Mouse (Mus musculus) embryo, embryonic 10.5 days (tissue): ENCODE measurements at regions not wholly inside any gene's neighbourhood (a gene's known extent, or its start where the extent isn't known, plus 50 kb on each side); places are given as distances from the start of the nearest gene placed in this dataset.

ENCODE experiments used
- DNase-seq: peaks from one replicate; pipeline ENCODE4 v3.0.0-alpha.2; 2015; ENCODE audit warnings: low spot score

DNA sequence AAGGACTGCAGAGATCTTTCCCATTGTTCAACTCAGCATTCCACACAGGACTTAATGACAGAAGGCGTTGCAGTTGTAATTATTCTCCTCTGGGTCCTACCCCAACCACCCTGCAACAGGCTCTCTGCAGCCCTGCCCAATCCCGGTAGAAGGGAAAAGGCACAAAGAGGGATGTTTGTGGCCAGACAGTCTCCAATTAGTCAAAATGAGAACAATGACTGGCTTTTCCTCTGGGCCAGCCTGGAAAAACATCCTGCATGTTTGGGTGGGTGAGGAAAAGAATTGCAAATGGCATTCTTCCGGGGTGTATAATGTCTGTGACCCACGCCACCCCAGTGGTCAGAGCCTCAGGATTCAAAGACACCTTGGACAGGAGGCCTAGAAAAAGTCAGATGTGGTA is 168.8 kb upstream of the Spag17 start:
- no peak for DNase-seq

DNA sequence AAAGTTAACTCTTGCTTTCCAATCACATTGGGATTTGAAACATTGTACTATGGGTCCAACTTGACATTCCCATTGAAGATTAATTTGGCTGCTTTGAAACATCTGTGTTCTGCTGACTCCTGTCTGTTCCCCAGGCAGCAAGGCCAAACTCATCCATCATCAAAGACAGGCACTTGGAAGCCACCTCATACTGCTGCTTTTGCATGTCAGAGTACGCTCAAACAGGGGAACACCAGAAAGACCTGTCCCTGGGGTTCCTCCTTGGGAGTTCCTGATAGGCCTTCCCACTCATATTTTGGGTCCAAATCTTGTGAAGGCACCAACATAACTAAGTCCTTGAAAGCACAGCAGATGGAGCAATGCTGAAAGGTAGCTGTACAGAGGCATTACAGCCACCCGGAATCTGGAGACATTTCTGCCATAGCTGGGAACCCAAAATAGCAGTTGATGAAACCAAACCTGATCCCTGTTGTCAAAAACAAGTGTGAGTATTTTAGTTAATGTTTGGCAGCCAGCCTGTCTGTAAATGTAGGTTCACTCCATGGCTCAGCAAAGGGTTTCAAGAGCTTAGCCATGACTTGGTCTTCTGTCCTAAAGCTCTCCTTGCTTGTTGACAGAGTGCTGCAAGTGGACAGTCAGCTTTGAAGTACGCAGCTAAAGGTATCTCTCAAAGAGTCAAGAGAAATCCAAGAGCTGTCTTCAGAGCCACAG is 147.0 kb upstream of the Spag17 start:
- DNase-seq, result no peak

DNA sequence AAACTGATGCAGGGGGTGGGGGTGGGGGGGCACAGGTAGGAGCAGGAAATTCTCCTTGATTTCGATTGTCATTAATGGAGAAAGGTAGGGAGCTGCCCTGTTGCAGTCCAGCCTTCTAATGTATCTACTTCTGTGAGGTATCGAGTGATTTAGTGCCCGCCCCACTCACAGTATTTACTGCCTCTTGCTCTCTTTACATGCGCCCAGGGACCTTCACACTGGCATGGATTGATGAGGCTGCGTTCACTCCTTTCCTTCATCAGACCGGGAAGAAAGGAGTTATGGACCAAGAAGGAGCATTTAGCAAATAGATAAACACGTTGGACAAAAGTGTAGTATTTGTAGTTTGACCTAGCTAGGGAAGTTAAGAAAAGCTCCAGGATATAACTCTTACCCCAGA is 145.6 kb upstream of the Spag17 start:
- DNase-seq, result peak; percentile 30

DNA sequence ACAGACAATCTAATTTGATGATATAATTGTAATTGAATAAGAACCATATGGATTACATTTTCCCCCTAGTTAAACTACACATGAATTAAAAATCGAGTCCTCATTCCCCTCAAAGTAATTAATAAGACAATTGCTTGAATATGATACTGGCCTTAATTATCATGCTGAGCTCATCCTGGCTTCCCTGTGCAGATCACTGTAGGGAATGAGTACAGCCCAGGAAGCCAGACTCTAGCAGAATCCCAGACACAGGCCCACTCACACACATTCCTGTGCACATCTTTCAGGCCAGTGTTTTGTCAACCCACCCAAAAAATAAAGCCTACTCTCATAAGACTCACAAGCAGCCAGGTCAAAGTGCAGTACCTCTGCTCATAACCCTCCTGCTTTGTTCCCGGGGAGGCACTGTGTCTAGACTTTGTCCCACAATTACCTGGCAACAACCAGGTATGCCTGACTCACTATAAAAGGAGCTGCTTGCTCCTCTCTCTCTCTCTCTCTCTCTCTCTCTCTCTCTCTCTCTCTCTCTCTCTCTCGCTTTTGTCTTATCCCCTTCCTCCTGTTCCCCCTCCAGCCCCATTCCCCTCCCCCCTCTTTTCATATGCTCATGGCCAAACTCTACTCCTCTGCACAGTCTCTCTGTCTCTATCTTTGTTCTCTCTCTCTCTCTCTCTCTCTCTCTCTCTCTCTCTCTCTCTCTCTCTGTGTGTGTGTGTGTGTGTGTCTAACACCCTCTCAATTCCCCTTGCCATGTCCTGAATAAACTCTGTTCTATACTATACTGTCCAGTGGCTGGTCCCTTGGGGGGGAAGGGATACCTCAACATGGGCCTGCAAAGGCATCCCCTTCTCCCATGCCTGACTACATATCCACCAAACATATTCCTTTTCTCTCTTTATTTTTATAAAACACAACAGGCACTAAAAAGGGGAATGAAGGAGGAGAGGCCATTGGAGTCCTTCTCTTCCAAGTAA is 143.7 kb upstream of the Spag17 start:
- no peak for DNase-seq

DNA sequence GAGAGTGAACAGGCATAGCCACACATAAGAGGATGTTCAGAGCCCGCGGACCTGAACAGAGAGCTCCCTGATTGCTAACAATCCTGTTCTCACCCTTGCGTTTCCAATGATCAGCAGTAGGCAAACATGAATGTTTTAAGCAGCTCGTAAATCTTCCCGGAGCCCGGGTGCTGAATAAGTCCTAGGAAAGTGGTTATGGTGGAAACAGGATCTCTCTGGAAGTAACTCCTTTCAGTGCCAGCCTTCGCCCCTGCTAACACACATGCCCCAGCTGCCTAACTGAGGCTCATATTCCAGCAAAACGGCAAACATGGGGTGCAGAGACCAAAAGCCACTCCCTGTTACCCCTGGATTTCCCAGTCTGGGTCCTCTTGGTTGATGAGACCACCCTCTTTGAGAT is 135.5 kb upstream of the Spag17 start:
- peak; percentile 18 for DNase-seq

DNA sequence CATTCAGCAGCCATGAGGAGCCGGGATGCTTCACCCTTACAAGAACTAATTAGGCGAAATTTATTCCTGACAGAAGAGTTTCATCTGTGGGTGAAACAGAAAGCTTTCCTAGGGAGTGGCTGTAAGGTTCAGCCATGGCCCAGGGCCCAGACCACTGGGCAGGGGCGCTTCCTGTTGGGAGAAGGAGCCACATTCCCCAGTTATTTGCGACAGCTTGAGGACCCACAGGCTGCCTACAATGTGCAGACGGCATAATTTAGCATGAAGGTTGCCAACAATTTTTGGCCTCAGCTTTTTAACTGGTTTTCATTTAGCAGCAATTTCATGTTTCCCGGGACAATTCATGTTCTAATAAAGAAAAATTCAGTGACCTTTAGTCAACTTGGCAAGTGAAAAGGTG is 106.7 kb upstream of the Spag17 start:
- DNase-seq, result no peak

DNA sequence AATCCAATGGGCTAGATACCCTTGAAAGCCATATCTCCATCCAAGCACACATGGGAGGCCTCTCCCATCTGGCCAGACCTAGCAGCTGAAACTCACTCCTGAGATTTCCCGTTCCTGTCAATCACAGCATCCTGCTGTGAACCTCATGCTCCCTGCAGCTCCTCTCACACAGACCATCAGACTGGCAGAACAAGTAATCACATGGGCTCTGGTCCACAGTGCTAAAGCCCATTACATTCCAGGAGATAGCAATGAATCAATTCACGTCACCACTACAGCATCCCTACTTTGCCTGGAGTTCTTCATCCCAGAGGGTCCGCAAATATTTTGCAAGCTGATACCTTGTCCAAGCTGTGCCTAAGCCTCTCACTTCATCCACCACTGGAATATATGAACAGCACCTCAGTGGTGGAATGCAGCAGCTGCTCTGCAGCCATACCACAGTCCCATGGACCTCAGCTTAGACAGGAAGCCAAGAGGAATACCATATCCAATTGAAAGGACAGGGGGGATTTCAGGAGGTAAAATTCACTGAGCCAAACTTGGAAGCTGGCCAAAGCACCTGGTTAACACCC is 99.2 kb upstream of the Spag17 start:
- no peak for DNase-seq

DNA sequence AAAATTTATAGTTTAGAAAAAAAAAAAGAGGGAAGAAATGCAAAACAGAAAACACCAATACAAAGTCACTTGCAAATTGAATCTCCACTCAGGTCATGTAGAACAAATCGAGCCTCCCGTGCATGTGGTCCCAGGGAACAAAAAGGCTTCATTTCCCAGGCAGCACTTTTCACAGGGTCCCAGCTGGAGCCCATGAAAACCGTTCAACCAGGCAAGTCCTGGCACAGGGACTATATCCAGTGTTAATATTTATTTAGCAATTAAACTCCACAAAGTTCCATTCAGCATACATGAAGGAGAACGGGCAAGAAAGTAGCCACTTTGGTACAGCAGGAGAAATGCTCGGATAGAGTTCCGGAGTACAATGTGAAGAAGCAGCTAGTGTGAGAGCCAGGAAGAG is 93.9 kb upstream of the Spag17 start:
- DNase-seq, result no peak

DNA sequence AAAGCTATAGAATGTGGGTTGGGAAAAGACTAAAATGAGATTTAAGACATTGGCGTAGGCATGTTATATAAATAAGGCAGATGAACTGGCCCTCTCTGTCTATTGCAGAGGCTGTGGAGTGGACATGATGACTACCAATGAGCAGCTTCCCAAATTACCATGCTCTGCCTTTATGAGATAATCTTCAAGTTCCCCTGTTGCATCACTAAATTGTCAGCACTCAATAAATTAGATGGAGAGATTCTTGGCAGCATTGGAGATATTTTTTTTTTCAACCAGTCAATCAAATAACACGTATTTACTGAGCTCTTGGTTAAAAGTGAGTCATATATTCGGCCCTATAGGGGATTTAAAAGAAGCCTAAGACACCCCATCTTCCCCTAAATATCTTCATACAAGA is 91.6 kb upstream of the Spag17 start:
- DNase-seq, result no peak

DNA sequence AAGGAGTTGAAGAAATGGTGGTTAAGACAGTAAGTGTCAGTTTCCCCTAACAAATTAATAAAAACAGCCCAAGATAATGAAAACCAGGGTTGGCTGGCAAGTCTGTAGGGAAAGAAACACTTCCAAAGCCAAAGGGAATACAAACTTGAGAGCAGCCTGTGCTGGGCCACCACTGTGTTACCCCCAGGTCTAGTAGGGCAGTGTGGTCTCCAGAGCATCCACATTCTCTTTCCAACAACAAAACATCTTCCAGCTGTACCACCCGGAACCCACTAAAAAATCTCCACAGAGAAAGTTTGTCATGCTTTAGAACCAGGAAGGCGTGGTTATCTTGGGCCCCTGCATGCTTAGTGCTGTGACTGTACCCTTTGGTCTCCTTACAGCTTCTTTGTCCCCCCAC is 89.4 kb upstream of the Spag17 start:
- DNase-seq, result no peak

DNA sequence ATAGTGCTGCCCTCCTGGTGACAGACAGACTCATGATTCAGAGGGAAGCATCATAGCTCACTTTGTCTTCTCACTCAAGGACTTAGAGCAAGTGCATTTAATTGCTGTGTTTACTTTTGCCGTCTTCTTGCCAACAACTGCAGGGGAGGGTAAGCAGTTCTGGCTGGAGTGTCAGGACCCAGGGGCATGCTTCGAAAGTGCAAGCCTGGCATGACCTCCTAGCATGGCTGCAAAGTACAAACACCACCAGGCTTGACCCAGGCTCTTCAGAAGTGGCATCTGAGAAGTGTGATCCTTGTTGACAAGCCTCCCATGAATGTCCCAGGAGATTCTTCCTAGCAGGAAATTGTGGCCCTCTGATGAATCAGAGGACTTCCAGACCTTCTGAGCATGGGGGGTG is 87.4 kb upstream of the Spag17 start:
- DNase-seq, result no peak

DNA sequence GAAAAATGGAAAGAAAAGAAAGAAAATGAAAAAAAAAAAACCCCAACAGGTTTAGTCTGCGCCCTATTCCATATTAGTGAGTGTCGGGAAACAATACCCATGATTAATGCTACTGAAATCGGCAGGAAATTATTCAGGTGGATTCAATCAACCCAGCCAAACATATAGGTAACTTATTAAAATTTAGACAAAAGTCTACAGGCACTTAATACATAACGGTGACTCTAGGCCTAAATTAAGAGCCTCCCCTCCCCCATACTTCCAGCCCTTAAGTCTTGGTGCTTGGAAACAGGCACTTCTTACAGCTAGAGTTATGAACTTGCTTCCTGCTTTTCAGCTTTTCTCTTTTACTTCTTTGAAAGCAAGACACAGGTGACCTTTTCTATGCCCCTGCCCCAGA is 74.7 kb upstream of the Spag17 start:
- DNase-seq, result peak; percentile 37

DNA sequence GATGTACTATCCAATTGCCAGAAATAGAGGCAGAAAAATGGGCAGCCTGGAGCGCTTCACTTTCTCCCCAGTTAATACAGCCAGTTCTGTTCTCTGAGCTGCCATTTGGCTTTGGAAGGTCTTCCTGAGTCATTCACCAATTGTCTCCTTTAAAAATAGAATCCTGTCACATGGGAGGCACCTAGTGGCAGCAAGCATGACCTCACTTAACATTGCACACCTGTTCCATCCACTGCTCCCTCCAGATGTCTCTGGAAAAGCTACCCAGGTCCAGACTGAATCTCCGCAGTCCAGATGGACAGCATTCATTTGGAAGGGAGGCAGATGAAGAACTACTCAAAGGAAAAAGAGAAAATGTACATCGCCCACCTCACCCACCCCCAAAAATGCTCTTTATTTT is 73.9 kb upstream of the Spag17 start:
- DNase-seq, result no peak

DNA sequence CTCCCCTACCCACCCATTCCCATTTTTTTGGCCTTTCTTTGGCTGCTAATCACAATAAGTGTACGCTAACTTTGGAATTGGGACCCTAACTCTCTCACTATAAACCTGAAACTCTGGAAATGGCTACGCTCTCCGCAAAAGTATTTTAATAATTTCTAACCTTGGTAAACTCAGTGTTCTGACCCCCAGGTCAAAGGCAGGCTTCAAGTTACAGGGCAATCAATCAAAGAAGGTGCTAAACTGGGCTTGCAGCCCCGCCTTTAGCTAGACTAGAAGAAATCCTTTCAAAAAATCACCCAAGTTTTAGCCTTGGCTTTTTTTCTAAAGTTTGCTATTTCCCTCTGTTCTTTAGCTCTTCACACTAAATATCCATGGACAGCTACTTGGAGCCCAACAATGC is 72.4 kb upstream of the Spag17 start:
- DNase-seq, result peak; percentile 78

DNA sequence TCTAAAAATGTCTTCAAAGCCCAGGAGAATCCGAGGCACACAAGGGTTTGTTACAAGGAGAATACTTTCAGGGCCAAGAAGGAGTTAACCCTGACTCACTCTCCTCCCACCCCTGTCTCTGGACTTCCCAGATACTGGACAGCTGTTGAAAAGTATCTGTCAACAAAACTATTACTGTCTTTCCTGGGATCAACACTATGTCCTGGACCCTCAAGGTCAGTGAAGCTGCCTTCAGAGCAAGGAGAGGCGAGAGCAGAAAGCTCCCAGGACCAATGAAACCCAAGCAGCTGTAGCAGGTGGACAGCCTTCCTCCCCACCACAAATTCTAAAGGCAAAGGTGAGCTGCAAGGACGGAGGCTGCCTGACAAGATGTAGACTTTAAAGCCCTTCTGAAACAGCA is 70.1 kb upstream of the Spag17 start:
- no peak for DNase-seq

DNA sequence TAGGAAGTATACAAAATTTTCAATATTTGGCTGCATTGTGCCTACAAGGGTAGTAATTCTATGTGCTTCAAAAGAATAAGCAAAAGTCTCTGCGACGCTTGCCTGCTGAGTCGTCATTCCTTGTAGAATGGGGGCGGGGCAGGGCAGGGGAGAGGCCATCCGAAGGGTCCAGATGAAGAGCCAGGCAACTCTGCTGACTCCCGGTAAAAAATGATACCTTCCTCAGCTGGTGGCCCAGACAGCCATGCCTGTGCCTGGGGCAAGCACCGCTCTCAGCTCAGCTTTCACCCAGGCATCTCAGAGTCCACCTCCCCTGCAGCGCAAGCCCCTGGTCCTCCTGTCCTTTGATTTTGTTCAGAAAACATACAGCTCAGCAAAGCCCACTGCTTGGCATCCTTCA is 67.2 kb upstream of the Spag17 start:
- peak; percentile 54 for DNase-seq

DNA sequence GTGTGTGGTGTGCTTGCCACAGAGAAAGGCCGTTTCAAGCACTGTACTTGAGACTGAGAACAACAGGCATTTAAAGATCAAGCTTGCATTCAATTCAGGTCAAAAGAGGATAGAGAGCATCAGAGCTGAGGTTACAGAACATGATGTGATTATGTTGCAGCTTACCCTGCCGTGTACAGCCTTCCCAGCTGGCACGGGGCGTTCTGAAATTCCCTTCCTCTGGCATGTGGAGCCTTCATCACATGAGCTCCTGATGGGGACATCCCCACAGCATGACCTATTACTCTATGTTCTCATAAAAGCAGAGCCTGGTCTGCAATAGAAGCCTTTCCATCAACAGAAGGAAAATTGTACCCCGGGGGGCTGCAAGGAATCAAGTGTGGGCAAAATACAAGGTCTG is 62.5 kb upstream of the Spag17 start:
- DNase-seq, result no peak

DNA sequence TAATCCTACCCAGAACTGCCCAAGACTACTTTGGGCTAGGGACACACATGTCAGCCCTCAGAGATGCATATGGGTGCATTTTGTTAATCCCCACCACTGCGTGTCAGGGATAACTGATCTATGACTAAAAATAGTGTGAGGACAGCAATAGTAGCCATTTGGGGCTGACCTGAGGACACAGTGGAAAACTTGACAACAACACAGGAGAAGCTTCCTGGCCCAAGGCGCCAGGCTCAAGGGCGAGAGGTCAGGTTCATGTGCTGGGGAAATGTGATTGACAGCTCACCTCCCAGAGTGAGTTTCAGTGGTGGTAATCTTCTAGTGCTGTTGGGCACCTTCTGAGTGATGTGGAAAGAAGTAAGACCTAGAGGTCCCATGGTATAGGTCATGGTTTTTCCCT is 62.0 kb upstream of the Spag17 start:
- no peak for DNase-seq
